Mouse (Mus musculus) heart, embryonic 13.5 days (tissue): ENCODE results near the gene Pifo. TPM values are rescaled to one million over a fixed set of nuclear protein-coding genes. Genes with fewer than 3 reads are reported as not detected.
"Not testable (repeated sequence)": the region's sequence is repeated elsewhere in the genome, so short reads cannot be mapped to it uniquely, and the experiment has no call there.

Experiments
- ATAC-seq: fragments of 200-750 bp; cut with Nextera tagmentation; 2 replicates; pipeline ENCODE4 v1.8.0; 2017; ENCODE audit warnings: moderate TSS enrichment; ENCODE audit not compliant: insufficient number of reproducible peaks, low FRiP score, low TSS enrichment; ENCODE audit errors: extremely low read depth
- H3K27ac ChIP-seq: fragments of 300-500 bp; sonication (generic); replicated peaks from 2 replicates; pipeline ENCODE4 v1.5.1; 2015; ENCODE audit warnings: moderate library complexity, mild to moderate bottlenecking, inconsistent platforms
- H3K27me3 ChIP-seq: fragments of 300-500 bp; sonication (generic); replicated peaks from 2 replicates; pipeline ENCODE4 v1.6.1; 2015; ENCODE audit warnings: mild to moderate bottlenecking, inconsistent platforms
- H3K36me3 ChIP-seq: fragments of 300-500 bp; sonication (generic); 2 replicates; pipeline ENCODE4 v1.6.1; 2015; ENCODE audit warnings: mild to moderate bottlenecking, inconsistent platforms
- H3K4me1 ChIP-seq: fragments of 300-500 bp; sonication (generic); 2 replicates; pipeline ENCODE4 v1.6.1; 2015; ENCODE audit warnings: inconsistent platforms
- H3K4me2 ChIP-seq: fragments of 300-500 bp; sonication (generic); 2 replicates; pipeline ENCODE4 v1.6.1; 2015; ENCODE audit warnings: inconsistent platforms, mild to moderate bottlenecking, moderate library complexity
- H3K4me3 ChIP-seq: fragments of 300-500 bp; sonication (generic); 2 replicates; pipeline ENCODE4 v1.5.1; 2015; ENCODE audit warnings: moderate library complexity, mild to moderate bottlenecking, inconsistent platforms
- H3K9ac ChIP-seq: fragments of 300-500 bp; sonication (generic); 2 replicates; pipeline ENCODE4 v1.6.1; 2015; ENCODE audit warnings: inconsistent platforms, mild to moderate bottlenecking, moderate library complexity
- H3K9me3 ChIP-seq: fragments of 300-500 bp; sonication (generic); 2 replicates; pipeline ENCODE4 v1.6.1; 2016; ENCODE audit warnings: inconsistent platforms
- WGBS: fragments of 180-500 bp; shearing (Covaris S2); methylation state at CpG from one replicate; pipeline ENCODE4 v1.1.7; 2015; ENCODE audit warnings: mixed read lengths; 5-methylcytosine and 5-hydroxymethylcytosine counted together
- polyA plus RNA-seq: library from polyadenylated mRNA; unstranded; fragments of >200 nt; fragmentation: Nextera tagmentation; extraction: Ambion mirVana; gene quantifications from 2 replicates; pipeline ENCODE4 v1.2.1, GENCODE M21; 2015

Pifo gene
- polyA plus RNA-seq = 0.17 TPM in 1 of 2 replicates, not detected in the other

- Histone ChIP-seq H3K4me1 (no peaks in the 10 kb centered on the region), H3K27me3 (no peaks in the 10 kb centered on the region), H3K36me3 (no peaks in the 10 kb centered on the region), H3K9me3 (no peaks in the 10 kb centered on the region), H3K4me2 (no peak within 1 kb of the TSS), H3K4me3 (no peak within 1 kb of the TSS), H3K9ac (no peak within 1 kb of the TSS), H3K27ac (no peak within 1 kb of the TSS)
- no peak for ATAC-seq
- 76% methylated on average over 2 of the region's 2 CpGs for WGBS
Measured at GRCm38 (mm10) chr3:106014546-106014945, at the start of gene Pifo. Gene Pifo, minus strand, starts transcription at chr3:106014646.

- Histone ChIP-seq H3K27ac (no peak overlapping the region), H3K4me2 (no peak overlapping the region), H3K9ac (no peak overlapping the region), H3K27me3 (no peaks in the 10 kb centered on the region), H3K9me3 (no peaks in the 10 kb centered on the region), H3K4me3 (no peak overlapping the region), H3K4me1 (no peaks in the 10 kb centered on the region), H3K36me3 (no peaks in the 10 kb centered on the region)
- 70% methylated on average over 3 of the region's 3 CpGs for WGBS
- no peak for ATAC-seq
Measured at GRCm38 (mm10) chr3:106057966-106058365, 43.5 kb upstream of the Pifo start.

- WGBS = 45% methylated on average over 18 of the region's 18 CpGs
- no peaks in the 10 kb centered on the region for H3K36me3 ChIP-seq
- no peak overlapping the region for H3K4me3 ChIP-seq
- H3K9me3 ChIP-seq = no peaks in the 10 kb centered on the region
- ATAC-seq = no peak
- H3K9ac ChIP-seq = no peak overlapping the region
- no peak overlapping the region for H3K27ac ChIP-seq
- no peaks in the 10 kb centered on the region for H3K27me3 ChIP-seq
- no peaks in the 10 kb centered on the region for H3K4me1 ChIP-seq
- H3K4me2 ChIP-seq = no peak overlapping the region
Measured at GRCm38 (mm10) chr3:106051896-106052295, 37.5 kb upstream of the Pifo start.

- no peak overlapping the region for H3K4me2 ChIP-seq
- no peak for ATAC-seq
- H3K9ac ChIP-seq = no peak overlapping the region
- 61% methylated on average over 2 of the region's 2 CpGs for WGBS
- H3K9me3 ChIP-seq = no peaks in the 10 kb centered on the region
- H3K4me1 ChIP-seq = no peaks in the 10 kb centered on the region
- H3K36me3 ChIP-seq = no peaks in the 10 kb centered on the region
- no peak overlapping the region for H3K27ac ChIP-seq
- no peaks in the 10 kb centered on the region for H3K27me3 ChIP-seq
- H3K4me3 ChIP-seq = no peak overlapping the region
Measured at GRCm38 (mm10) chr3:106040306-106040705, 25.9 kb upstream of the Pifo start.

- ATAC-seq = no peak
- Histone ChIP-seq H3K9me3 (no peaks in the 10 kb centered on the region), H3K27ac (no peak within 1 kb of the TSS), H3K4me3 (no peak within 1 kb of the TSS), H3K36me3 (no peaks in the 10 kb centered on the region), H3K4me2 (no peak within 1 kb of the TSS), H3K9ac (no peak within 1 kb of the TSS), H3K4me1 (no peaks in the 10 kb centered on the region), H3K27me3 (no peaks in the 10 kb centered on the region)
- 75% methylated on average over 1 of the region's 1 CpGs for WGBS
Measured at GRCm38 (mm10) chr3:106032781-106033180, 18.3 kb upstream of the Pifo start, which contains the start of gene Chil5. Gene Chil5, minus strand, starts transcription at chr3:106032814.

GRCm38 (mm10) chr3:106024135-106024534 lies 9.7 kb upstream of the Pifo start:
- Histone ChIP-seq H3K4me3 (no peak overlapping the region), H3K9ac (no peak overlapping the region), H3K4me1 (no peaks in the 10 kb centered on the region), H3K27ac (no peak overlapping the region), H3K36me3 (no peaks in the 10 kb centered on the region), H3K4me2 (no peak overlapping the region), H3K27me3 (no peaks in the 10 kb centered on the region), H3K9me3 (no peaks in the 10 kb centered on the region)
- WGBS = 84% methylated on average over 2 of the region's 2 CpGs
- no peak for ATAC-seq

- Histone ChIP-seq H3K36me3 (no peaks in the 10 kb centered on the region), H3K27ac (no peak overlapping the region), H3K4me3 (no peak overlapping the region), H3K27me3 (no peaks in the 10 kb centered on the region), H3K9me3 (no peaks in the 10 kb centered on the region), H3K4me1 (no peaks in the 10 kb centered on the region), H3K4me2 (no peak overlapping the region), H3K9ac (no peak overlapping the region)
- no peak for ATAC-seq
Measured at GRCm38 (mm10) chr3:106021840-106022239, 7.4 kb upstream of the Pifo start.

- WGBS = 52% methylated on average over 10 of the region's 10 CpGs
- not testable (repeated sequence) for H3K4me2 ChIP-seq, H3K27me3 ChIP-seq, H3K9me3 ChIP-seq, H3K27ac ChIP-seq, H3K4me1 ChIP-seq, H3K36me3 ChIP-seq, H3K4me3 ChIP-seq, H3K9ac ChIP-seq, ATAC-seq
Measured at GRCm38 (mm10) chr3:106003360-106003759, 11.1 kb downstream of the Pifo start.

GRCm38 (mm10) chr3:106001416-106002370 lies 12.8 kb downstream of the Pifo start:
- 16% methylated on average over 17 of the region's 17 CpGs for WGBS
- H3K27ac ChIP-seq = no peak overlapping the region
- no peak; the same call in 1 of the 2 replicates for ATAC-seq
- no peaks in the 10 kb centered on the region for H3K36me3 ChIP-seq
- H3K4me1 ChIP-seq = peaks cover 9% of the 10 kb centered on the region
- H3K9me3 ChIP-seq = no peaks in the 10 kb centered on the region
- H3K4me3 ChIP-seq = peak overlapping the region; percentile 37
- H3K9ac ChIP-seq = no peak overlapping the region
- peak overlapping the region; percentile 66 for H3K4me2 ChIP-seq
- H3K27me3 ChIP-seq = no peaks in the 10 kb centered on the region; the same call in 1 of the 2 replicates

- Histone ChIP-seq H3K4me1 (peaks cover 9% of the 10 kb centered on the region), H3K9me3 (no peaks in the 10 kb centered on the region), H3K4me2 (peak overlapping the region; percentile 66), H3K27ac (no peak overlapping the region), H3K9ac (no peak overlapping the region), H3K4me3 (peak overlapping the region; percentile 37), H3K36me3 (no peaks in the 10 kb centered on the region), H3K27me3 (no peaks in the 10 kb centered on the region; the same call in 1 of the 2 replicates)
- ATAC-seq = no peak
- WGBS = 17% methylated on average over 11 of the region's 11 CpGs
Measured at GRCm38 (mm10) chr3:106000707-106001375, 13.6 kb downstream of the Pifo start.

- 74% methylated on average over 2 of the region's 2 CpGs for WGBS
- no peaks in the 10 kb centered on the region for H3K9me3 ChIP-seq
- H3K36me3 ChIP-seq = no peaks in the 10 kb centered on the region
- H3K27ac ChIP-seq = no peak overlapping the region
- H3K4me1 ChIP-seq = no peaks in the 10 kb centered on the region
- H3K27me3 ChIP-seq = no peaks in the 10 kb centered on the region
- ATAC-seq = no peak
- no peak overlapping the region for H3K4me2 ChIP-seq
- no peak overlapping the region for H3K9ac ChIP-seq
- H3K4me3 ChIP-seq = no peak overlapping the region
Measured at GRCm38 (mm10) chr3:105994730-105995129, 19.7 kb downstream of the Pifo start.
